Mouse (Mus musculus) erythroblast, embryonic 14.5 days (primary cell): Measurements from ENCODE around the gene Vipr2.

Experiments
- GATA1 ChIP-seq: IDR thresholded peaks from 2 replicates; pipeline ENCODE4 v1.6.1; 2012; ENCODE audit warnings: low read length, inconsistent platforms, mixed read lengths
- TAL1 ChIP-seq: IDR thresholded peaks from 3 replicates; pipeline ENCODE4 v1.6.1; 2012; ENCODE audit warnings: low read length, inconsistent platforms, mixed read lengths

- no peak for TF ChIP-seq GATA1
- TF ChIP-seq TAL1: no peak
Observed at GRCm38 (mm10) chr12:116056112-116056511, 21.4 kb upstream of the Vipr2 start.
